Mouse (Mus musculus) urinary bladder, postnatal 4 days (tissue): ENCODE data around the gene Mrtfa.
A peak's percentile ranks its signal among the peaks of the same experiment; 100 is the strongest.

Experiments used
- DNase-seq, 2 experiments: peaks; one replicate each; pipeline ENCODE4 v3.0.0; 2021 to 2022; ENCODE audit warnings: low spot score in 2 of 2

Gene Mrtfa

GRCm38 (mm10) chr15:81102274-81102879 lies 88.2 kb downstream of the Mrtfa start:
- no peak for DNase-seq

DNA sequence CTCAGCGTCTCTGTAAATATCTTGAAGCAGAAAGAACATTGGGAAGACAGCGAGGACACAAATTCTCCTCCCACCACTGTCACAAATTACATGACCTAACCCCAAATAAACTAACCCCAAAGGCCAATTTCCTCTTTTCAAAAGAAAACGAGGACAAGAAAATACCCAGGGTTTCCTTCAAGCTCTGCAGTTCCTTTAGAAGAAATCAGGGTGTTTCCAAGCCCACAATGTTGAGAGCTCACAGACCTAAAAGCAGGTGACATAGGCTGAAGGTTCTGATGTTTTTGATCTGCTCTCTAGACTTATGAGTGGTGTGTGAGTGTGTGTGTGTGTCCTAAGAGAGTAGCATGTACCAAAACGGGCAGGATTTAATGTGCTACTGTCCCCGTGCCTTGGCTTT lies 89.2 kb downstream of the Mrtfa start:
- DNase-seq: no peak

- DNase-seq: no peak
Observed at GRCm38 (mm10) chr15:81099269-81099668, 91.3 kb downstream of the Mrtfa start.

GRCm38 (mm10) chr15:81098689-81099088 lies 91.9 kb downstream of the Mrtfa start:
- DNase-seq: no peak

- DNase-seq: no peak
Observed at GRCm38 (mm10) chr15:81097896-81098295, 92.7 kb downstream of the Mrtfa start.

GRCm38 (mm10) chr15:81097456-81097855 lies 93.1 kb downstream of the Mrtfa start:
- DNase-seq: no peak

DNA sequence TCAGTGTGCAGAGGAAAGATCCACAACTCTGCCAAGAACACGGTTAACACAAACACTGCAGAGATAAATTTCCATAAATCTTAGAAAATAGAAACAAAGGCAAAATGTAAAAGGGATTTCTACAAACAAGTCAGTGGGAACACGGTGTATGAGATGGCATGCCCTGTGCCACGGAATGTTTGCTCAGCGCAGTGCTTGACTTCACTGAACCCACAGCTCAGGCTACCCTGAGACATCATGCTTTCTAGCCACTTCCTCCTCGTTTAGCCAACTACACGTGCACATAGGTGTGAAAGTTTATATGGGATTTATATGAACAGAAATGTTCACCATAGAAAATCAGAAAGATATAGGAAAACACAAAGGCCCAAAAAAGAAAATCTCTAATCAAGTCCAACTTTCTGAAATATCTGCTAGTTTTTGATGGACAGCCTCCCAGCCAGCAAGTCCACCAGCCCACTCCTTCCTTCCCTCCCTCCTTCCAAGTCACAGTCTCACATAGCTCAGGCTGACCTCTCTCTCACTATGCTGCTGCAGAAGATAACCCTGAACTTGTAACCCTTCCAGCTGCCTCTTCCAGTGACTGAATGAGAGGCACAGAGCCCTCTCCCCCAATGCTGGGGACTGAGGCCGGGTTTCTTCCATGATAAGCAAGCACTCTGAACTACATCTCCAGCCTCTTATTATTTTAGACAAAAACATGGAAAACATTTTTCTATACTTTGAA lies 94.1 kb downstream of the Mrtfa start:
- DNase-seq: no peak

- DNase-seq: no peak
Observed at GRCm38 (mm10) chr15:81093032-81093431, 97.5 kb downstream of the Mrtfa start.

GRCm38 (mm10) chr15:81091718-81092117 lies 98.8 kb downstream of the Mrtfa start:
- DNase-seq: no peak

DNA sequence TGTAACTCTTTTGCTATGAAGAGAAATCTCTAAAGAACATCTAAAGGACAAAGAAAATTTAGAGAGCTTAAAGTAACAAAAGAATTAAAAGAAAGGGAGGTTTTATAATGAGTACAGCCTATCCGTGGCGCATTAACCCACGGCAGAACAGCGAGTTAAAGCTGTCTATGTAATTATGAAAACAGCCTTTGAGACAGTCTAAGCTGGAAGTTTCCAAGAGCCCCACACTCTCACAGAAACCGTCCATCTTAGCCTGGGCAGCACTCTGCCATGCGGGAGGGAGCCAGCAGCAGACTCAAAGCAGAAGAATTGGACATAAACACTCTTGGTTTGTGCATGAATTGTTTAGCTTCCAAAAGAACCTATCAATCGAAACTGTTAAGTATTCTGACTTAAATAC lies 103.0 kb downstream of the Mrtfa start:
- DNase-seq: no peak

- DNase-seq: peak in 1 of 2 experiments; percentile 43
Observed at GRCm38 (mm10) chr15:81086644-81087480, 103.7 kb downstream of the Mrtfa start.

GRCm38 (mm10) chr15:81083826-81084225 lies 106.7 kb downstream of the Mrtfa start:
- DNase-seq: no peak

DNA sequence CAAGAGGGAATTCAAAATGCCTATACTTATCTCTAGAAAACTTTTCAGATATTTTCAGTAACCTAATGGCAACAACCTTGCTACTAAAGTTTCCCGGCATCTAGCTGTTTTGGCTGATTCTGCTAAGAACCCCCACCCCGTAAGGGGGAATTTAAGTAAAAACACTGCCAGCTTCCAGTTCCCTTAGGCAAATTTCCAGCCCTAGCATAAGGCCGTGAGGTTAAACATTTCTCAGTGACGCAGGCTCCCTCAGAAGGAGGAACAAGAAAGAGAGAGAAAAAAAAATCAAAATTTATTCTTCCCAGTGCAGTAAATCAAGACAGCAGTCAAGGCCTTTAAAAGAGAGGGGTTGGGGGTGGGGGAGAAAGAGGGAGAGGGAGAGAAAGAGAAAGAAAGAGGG lies 107.3 kb downstream of the Mrtfa start:
- no peak for DNase-seq

DNA sequence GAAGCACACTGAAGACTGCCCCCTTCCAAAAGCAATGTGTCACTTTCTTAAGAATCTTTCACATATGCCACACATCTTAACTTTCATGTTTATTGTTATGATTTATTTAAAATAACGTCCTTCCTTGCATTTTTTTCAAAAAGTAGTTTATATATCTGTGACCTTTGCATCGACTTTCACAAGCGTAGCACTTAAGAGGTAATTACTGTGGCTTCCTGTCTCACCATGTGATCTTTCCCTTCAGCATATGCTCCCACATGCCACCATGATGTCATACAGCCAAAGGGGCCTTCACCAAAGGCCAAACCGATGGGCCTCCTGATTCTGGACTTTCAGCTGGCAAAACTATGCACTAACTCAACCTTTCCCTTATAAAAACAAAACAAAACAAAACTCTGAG lies 109.3 kb downstream of the Mrtfa start:
- no peak for DNase-seq

GRCm38 (mm10) chr15:81080405-81080804 lies 110.2 kb downstream of the Mrtfa start:
- no peak for DNase-seq

- DNase-seq: no peak
Observed at GRCm38 (mm10) chr15:81079255-81079654, 111.3 kb downstream of the Mrtfa start.

- DNase-seq: no peak
Observed at GRCm38 (mm10) chr15:81077551-81077950, 113.0 kb downstream of the Mrtfa start.

GRCm38 (mm10) chr15:81074543-81074942 lies 116.0 kb downstream of the Mrtfa start:
- DNase-seq: no peak

- no peak for DNase-seq
Observed at GRCm38 (mm10) chr15:81073751-81074150, 116.8 kb downstream of the Mrtfa start.

DNA sequence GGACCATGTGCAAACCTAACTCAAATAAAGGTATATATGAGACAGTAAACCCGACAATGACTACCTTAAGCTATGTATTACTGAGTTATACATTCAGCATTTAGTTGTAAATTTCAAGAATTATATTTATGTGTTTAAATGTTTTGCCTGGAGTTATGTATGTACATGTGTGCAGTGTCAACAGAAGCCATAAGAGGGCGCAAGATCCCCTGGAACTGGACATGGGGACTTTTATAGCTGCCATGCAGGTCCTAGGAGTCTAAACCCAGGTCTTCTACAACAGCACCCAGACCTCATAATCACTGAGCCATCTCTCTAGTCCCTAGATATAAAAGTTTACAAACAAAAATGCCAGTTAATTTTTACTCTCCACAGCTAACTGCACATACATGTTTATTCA lies 117.8 kb downstream of the Mrtfa start:
- no peak for DNase-seq

DNA sequence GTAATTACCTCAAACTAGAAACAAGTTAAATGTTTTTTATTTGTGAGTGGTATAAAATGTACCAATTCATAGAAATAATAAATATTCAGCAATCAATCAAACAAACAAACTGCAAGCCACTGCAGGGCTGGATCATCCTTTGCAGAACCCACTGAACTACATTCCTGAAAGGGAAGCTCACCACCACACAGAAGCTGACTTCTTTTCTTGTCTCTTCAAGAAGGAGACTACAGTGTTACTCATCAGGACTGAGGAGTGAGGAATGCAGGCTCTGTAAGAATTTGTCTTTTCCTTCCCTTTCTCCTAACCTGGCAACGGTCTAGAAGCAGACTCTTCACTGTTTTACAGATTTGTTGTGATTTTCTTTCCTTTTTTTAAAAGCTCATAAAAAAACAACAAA lies 120.1 kb downstream of the Mrtfa start:
- DNase-seq: no peak

GRCm38 (mm10) chr15:81068641-81069381 lies 121.7 kb downstream of the Mrtfa start:
- DNase-seq: no peak
